Mouse (Mus musculus): Measurements from ENCODE around the gene Atg4d.
"Not testable (repeated sequence)": the region's sequence is repeated elsewhere in the genome, so short reads cannot be mapped to it uniquely, and the experiment has no call there.

The Atg4d gene

GRCm38 (mm10) chr9:21241343-21241742 is 23.8 kb upstream of the Atg4d start:
- peak; percentile 59 to 70 for DNase-seq

GRCm38 (mm10) chr9:21243826-21244427 is 21.2 kb upstream of the Atg4d start:
- no peak for DNase-seq

GRCm38 (mm10) chr9:21244428-21245112 is 20.5 kb upstream of the Atg4d start:
- no peak for DNase-seq

GRCm38 (mm10) chr9:21245113-21245487 is 20.0 kb upstream of the Atg4d start:
- DNase-seq = no peak

- no peak for DNase-seq
Observed at GRCm38 (mm10) chr9:21246342-21246741, 18.8 kb upstream of the Atg4d start.

- no peak for DNase-seq
Observed at GRCm38 (mm10) chr9:21248326-21248725, 16.8 kb upstream of the Atg4d start, which contains the start of gene S1pr5. Gene S1pr5, minus strand, starts transcription at chr9:21248443.

GRCm38 (mm10) chr9:21249629-21250508 is 15.2 kb upstream of the Atg4d start:
- no peak for DNase-seq

GRCm38 (mm10) chr9:21250509-21250908 is 14.6 kb upstream of the Atg4d start:
- DNase-seq = no peak

GRCm38 (mm10) chr9:21251116-21251735 is 13.9 kb upstream of the Atg4d start:
- DNase-seq = no peak

GRCm38 (mm10) chr9:21254690-21255089 is 10.4 kb upstream of the Atg4d start:
- DNase-seq = no peak

- not testable (repeated sequence) for DNase-seq
Observed at GRCm38 (mm10) chr9:21256349-21256748, 8.7 kb upstream of the Atg4d start.

GRCm38 (mm10) chr9:21260491-21261040 is 4.5 kb upstream of the Atg4d start:
- DNase-seq = no peak

- no peak for DNase-seq
Observed at GRCm38 (mm10) chr9:21261831-21262230, 3.3 kb upstream of the Atg4d start.

GRCm38 (mm10) chr9:21264272-21264999 is 657 bp upstream of the Atg4d start:
- DNase-seq = no peak

GRCm38 (mm10) chr9:21265611-21266010 is 518 bp downstream of the Atg4d start:
- no peak for DNase-seq

- DNase-seq = no peak
Observed at GRCm38 (mm10) chr9:21266889-21267288, 1.8 kb downstream of the Atg4d start.

GRCm38 (mm10) chr9:21268305-21268704 is 3.2 kb downstream of the Atg4d start:
- DNase-seq = no peak

- DNase-seq = not testable (repeated sequence)
Observed at GRCm38 (mm10) chr9:21269590-21269989, 4.5 kb downstream of the Atg4d start.

- no peak for DNase-seq
Observed at GRCm38 (mm10) chr9:21272391-21272790, 7.3 kb downstream of the Atg4d start.

GRCm38 (mm10) chr9:21273094-21273493 is 8.0 kb downstream of the Atg4d start:
- DNase-seq = no peak

GRCm38 (mm10) chr9:21273520-21274228 is 8.6 kb downstream of the Atg4d start:
- DNase-seq = no peak

Measured in thymus, adult 18-20 months (tissue).